Mouse (Mus musculus): ENCODE measurements around the gene Acap3. TPM values are rescaled to one million over a fixed set of nuclear protein-coding genes. Genes with fewer than 3 reads are reported as not detected.

The Acap3 gene
- total RNA-seq, 1 experiment from 2014 or later, result 17.5 TPM

DNA sequence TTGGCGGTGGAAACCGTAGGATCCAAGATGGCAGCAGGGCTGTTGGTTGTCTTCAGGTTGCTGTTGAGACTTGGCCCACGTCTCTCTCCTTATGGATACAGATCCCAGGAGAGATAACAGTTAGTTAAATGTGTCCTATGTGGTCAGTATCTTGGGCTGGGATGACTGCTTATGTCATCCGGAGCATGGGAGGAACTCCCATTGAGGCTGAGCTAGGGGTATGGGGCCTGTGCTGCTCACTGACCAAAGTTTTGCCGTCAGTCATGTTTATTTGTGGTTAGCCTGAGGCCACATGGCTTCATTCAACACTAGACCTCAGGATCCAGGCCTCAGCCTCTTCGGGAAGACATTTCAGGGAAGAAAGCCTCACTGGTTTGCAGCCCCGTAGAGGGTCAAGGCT is 20.2 kb upstream of the Acap3 start:
- no peak for ATAC-seq (ENCODE audit: extremely low read depth, insufficient number of reproducible peaks, low FRiP score, poor library complexity, severe bottlenecking)

- no peak for ATAC-seq (ENCODE audit: extremely low read depth, insufficient number of reproducible peaks, low FRiP score, poor library complexity, severe bottlenecking)
Observed at GRCm38 (mm10) chr4:155883587-155883986, 8.0 kb upstream of the Acap3 start.

DNA sequence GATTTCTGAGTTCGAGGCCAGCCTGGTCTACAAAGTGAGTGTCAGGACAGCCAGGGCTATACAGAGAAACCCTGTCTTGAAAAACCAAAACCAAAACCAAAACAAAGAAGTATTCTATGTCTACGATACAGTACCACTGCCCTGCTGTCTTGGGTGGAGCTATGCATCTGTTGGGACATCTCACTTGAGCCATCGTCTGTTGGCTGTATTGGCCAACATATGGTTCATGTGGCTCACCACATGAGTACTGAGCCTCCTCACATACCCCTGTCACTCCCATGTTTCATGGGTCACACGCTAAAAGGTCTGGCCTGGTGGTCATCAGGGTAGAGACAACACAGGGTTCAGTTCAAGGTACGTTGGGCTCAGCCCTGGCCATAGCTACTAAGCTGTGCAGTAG is 5.3 kb upstream of the Acap3 start:
- no peak for ATAC-seq (ENCODE audit: extremely low read depth, insufficient number of reproducible peaks, low FRiP score, poor library complexity, severe bottlenecking)

GRCm38 (mm10) chr4:155887674-155888073 is 3.9 kb upstream of the Acap3 start:
- no peak for ATAC-seq (ENCODE audit: extremely low read depth, insufficient number of reproducible peaks, low FRiP score, poor library complexity, severe bottlenecking)

DNA sequence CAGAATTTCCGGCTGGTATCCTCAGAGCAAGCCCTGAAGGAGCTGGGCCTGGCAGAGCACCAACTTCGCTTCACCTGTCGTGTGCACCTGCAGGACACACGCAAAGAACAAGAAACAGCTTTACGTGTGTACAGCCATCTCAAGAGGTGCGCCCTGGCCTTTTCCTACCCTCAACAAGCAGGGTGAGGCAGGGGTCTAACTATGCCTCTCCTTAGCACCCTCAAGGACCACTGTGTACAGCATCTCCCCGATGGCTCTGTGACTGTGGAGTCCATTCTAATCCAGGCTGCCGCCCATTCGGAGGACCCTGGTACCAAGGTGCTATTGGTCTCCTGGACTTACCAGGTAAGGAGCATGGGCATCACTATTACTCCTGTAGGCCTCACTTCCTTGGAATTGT is 3.4 kb upstream of the Acap3 start:
- no peak for ATAC-seq (ENCODE audit: extremely low read depth, insufficient number of reproducible peaks, low FRiP score, poor library complexity, severe bottlenecking)

GRCm38 (mm10) chr4:155889316-155889715 is 2.3 kb upstream of the Acap3 start:
- no peak for ATAC-seq (ENCODE audit: extremely low read depth, insufficient number of reproducible peaks, low FRiP score, poor library complexity, severe bottlenecking)

GRCm38 (mm10) chr4:155891011-155891471 is 581 bp upstream of the Acap3 start:
- ATAC-seq (ENCODE audit: extremely low read depth, insufficient number of reproducible peaks, low FRiP score, poor library complexity, severe bottlenecking), result no peak

DNA sequence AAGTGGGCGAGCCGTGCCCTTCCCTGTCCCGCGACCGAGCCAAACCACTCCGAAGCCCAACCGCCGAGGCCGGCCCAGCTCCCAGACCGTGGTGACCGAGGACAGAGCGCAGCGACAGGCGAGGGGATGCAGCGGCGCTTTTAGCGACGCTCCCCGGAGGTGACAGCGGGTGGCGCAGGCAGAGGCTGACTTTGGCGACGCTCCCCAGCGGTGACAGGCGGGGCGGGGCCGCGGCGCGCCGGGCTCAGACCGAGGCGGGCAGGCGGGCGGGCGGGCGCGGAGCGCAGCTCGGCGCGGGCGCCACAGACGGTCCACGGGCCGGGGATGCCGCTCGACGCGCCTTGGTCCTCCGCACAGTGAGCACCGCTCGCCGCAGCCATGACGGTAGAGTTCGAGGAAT is 395 bp downstream of the Acap3 start:
- ATAC-seq (ENCODE audit: extremely low read depth, insufficient number of reproducible peaks, low FRiP score, poor library complexity, severe bottlenecking), result peak; percentile 52

- ATAC-seq (ENCODE audit: extremely low read depth, insufficient number of reproducible peaks, low FRiP score, poor library complexity, severe bottlenecking), result no peak
Observed at GRCm38 (mm10) chr4:155892438-155893211, 1.0 kb downstream of the Acap3 start.

DNA sequence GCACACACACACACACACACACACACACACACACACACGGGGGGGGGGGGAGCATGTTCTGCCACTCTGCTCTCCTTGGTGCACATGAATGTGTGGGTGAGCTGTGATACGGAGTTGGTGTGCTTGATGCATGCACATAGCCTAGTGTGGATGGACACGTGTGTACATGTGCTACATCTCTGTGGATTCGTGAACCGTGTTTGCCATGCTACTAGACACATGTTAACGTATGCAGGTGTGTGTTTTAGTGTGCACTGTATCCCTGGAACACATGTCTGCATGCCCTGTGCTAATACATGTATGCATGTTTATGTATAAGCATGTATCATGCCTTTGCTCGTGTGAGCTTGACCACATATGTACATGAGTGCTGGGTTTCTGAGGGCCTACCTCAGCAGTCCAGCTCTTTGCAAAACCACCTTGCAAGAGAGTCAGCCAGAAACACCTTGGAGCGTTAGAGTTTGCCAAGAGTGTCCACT is 1.6 kb downstream of the Acap3 start:
- ATAC-seq (ENCODE audit: extremely low read depth, insufficient number of reproducible peaks, low FRiP score, poor library complexity, severe bottlenecking), result no peak

- no peak for ATAC-seq (ENCODE audit: extremely low read depth, insufficient number of reproducible peaks, low FRiP score, poor library complexity, severe bottlenecking)
Observed at GRCm38 (mm10) chr4:155894311-155894881, 2.8 kb downstream of the Acap3 start.

GRCm38 (mm10) chr4:155895216-155895615 is 3.6 kb downstream of the Acap3 start:
- ATAC-seq (ENCODE audit: extremely low read depth, insufficient number of reproducible peaks, low FRiP score, poor library complexity, severe bottlenecking), result no peak

DNA sequence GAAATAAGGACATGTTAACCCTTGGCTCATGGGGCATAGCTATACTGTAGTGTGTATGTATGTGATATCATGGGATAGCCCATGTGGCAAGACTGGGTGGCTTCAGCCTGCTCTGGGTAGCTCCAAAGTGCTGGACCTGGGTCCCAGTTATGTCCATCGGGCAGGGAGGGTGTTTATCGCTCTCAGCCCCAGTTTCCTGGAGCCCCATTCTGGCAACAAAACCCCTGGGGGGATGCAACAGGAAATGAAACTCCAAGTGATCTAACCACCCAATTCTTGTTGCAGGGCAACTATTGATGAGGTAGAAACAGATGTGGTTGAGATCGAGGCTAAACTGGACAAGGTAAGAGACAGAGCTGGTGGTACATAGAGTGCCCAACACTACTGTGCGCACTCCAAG is 4.2 kb downstream of the Acap3 start:
- ATAC-seq (ENCODE audit: extremely low read depth, insufficient number of reproducible peaks, low FRiP score, poor library complexity, severe bottlenecking), result no peak

- no peak for ATAC-seq (ENCODE audit: extremely low read depth, insufficient number of reproducible peaks, low FRiP score, poor library complexity, severe bottlenecking)
Observed at GRCm38 (mm10) chr4:155896461-155896860, 4.8 kb downstream of the Acap3 start.

DNA sequence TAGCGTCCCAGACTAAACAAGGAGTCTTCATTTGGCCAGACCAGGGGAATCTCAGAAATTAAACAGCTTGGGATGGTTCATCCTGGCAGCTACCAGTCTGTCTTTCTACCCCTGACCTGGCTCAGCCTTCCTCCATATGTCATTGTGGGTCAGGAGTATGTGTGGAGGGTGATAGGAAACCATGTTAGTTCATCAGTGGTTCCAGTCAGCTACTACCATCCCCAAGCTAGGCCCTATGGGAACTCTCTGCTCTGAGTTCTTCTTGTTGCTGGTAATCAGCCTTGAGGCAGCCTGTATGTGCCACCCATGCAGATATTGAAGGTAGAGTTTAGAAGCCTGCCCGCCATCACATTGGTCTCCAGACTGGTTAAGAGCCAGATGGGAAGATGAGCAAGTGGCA is 6.7 kb downstream of the Acap3 start:
- ATAC-seq (ENCODE audit: extremely low read depth, insufficient number of reproducible peaks, low FRiP score, poor library complexity, severe bottlenecking), result no peak

- ATAC-seq (ENCODE audit: extremely low read depth, insufficient number of reproducible peaks, low FRiP score, poor library complexity, severe bottlenecking), result no peak
Observed at GRCm38 (mm10) chr4:155899355-155899754, 7.7 kb downstream of the Acap3 start.

- no peak for ATAC-seq (ENCODE audit: extremely low read depth, insufficient number of reproducible peaks, low FRiP score, poor library complexity, severe bottlenecking)
Observed at GRCm38 (mm10) chr4:155901205-155901604, 9.6 kb downstream of the Acap3 start.

DNA sequence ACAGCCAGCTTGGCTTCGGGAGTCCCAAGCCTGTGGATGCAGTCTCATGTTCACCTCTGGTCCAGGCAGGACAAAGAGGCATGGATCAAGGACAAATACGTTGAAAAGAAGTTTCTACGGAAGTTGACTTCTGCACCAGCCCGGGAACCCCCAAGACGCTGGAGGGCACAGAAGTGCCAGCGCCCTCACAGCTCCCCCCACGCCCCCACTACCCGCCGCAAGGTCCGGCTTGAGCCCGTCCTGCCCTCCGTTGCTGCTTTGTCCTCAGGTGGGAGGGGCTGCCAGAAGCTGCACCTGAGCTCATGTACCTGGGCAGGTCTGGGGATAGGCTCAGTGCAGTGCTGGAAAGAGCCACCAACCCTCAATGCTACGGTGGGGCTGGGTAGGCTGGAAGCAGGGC is 11.6 kb downstream of the Acap3 start:
- ATAC-seq (ENCODE audit: extremely low read depth, insufficient number of reproducible peaks, low FRiP score, poor library complexity, severe bottlenecking), result no peak

GRCm38 (mm10) chr4:155904318-155905102 is 12.9 kb downstream of the Acap3 start:
- ATAC-seq (ENCODE audit: extremely low read depth, insufficient number of reproducible peaks, low FRiP score, poor library complexity, severe bottlenecking), result no peak

- ATAC-seq (ENCODE audit: extremely low read depth, insufficient number of reproducible peaks, low FRiP score, poor library complexity, severe bottlenecking), result no peak
Observed at GRCm38 (mm10) chr4:155905634-155906033, 14.0 kb downstream of the Acap3 start.

All from neutrophil, adult 5-6 weeks (primary cell).